ENCODE assay signal across 27 mouse cellular contexts in genomic region chr8:125257660-125258059, GRCm38 (mm10).
A peak's percentile ranks its signal among the peaks of the same experiment; 100 is the strongest.
DNase-seq lines count a peak whose midpoint lies in the region; ATAC-seq and TF ChIP-seq lines count a peak whose summit lies in the region.
"Had no signal": no experiment of that assay in that cellular context is flagged by ENCODE, and none has a peak within 500 bp of the region (broad histone marks: within the 10 kb centered on the region; RNA-seq: fewer than 3 reads in every experiment).

No protein-coding gene starts in this region.

- H3K27ac ChIP-seq in embryonic facial prominence, embryonic 13.5 days = peak overlapping the region; percentile 16; the same call in 1 of the 2 replicates
- no peak overlapping the region for H3K27ac ChIP-seq in embryonic facial prominence, embryonic 10.5 days (replicated peaks)
- H3K27ac ChIP-seq in heart, adult 2 months = no peak overlapping the region
- H3K27ac ChIP-seq in heart, embryonic 10.5 days = peak overlapping the region; percentile 60; the same call in 1 of the 2 replicates
- peak overlapping the region; percentile 24; the same call in 1 of the 2 replicates for H3K27ac ChIP-seq in heart, embryonic 16.5 days (ENCODE audit: low read length)
- H3K27ac ChIP-seq: kidney, embryonic 15.5 days; liver, embryonic 14.5 days; macrophage; midbrain, embryonic 15.5 days; stomach, postnatal 0 days had no signal

- TF ChIP-seq POLR2A in heart, adult 2 months (IDR thresholded peaks at IDR 0.05; ENCODE audit: insufficient read depth, low read depth, low read length) = no peak

- no peaks in the 10 kb centered on the region for H3K9me3 ChIP-seq in embryonic facial prominence, embryonic 13.5 days
- H3K9me3 ChIP-seq in embryonic facial prominence, embryonic 10.5 days = no peaks in the 10 kb centered on the region
- no peaks in the 10 kb centered on the region for H3K9me3 ChIP-seq in heart, embryonic 10.5 days
- no peaks in the 10 kb centered on the region for H3K9me3 ChIP-seq in heart, embryonic 16.5 days (replicated peaks; ENCODE audit: control insufficient read depth, low read length)
- H3K9me3 ChIP-seq: hindbrain, embryonic 15.5 days; kidney, embryonic 15.5 days; midbrain, embryonic 15.5 days had no signal

- no peaks in the 10 kb centered on the region for H3K27me3 ChIP-seq in embryonic facial prominence, embryonic 13.5 days
- no peaks in the 10 kb centered on the region; the same call in 1 of the 2 replicates for H3K27me3 ChIP-seq in embryonic facial prominence, embryonic 10.5 days (replicated peaks; ENCODE audit: low read depth, poor library complexity, severe bottlenecking)
- no peaks in the 10 kb centered on the region for H3K27me3 ChIP-seq in heart, adult 2 months (ENCODE audit: control insufficient read depth, insufficient read depth, low read length)
- H3K27me3 ChIP-seq in heart, embryonic 10.5 days (ENCODE audit: insufficient read depth, poor library complexity, severe bottlenecking) = no peaks in the 10 kb centered on the region
- no peaks in the 10 kb centered on the region for H3K27me3 ChIP-seq in heart, embryonic 16.5 days (ENCODE audit: control insufficient read depth, insufficient read depth, low read length)
- H3K27me3 ChIP-seq: hindbrain, embryonic 15.5 days; kidney, embryonic 15.5 days; midbrain, embryonic 15.5 days; Patski had no signal

- no peaks in the 10 kb centered on the region for H3K79me2 ChIP-seq in heart, adult 2 months (replicated peaks; ENCODE audit: control insufficient read depth, insufficient read depth, low read length)

- no peak for ATAC-seq in embryonic facial prominence, embryonic 13.5 days (ENCODE audit: insufficient number of reproducible peaks, insufficient read depth, low FRiP score, low TSS enrichment, low read depth)
- ATAC-seq in heart, embryonic 16.5 days (replicated peaks; ENCODE audit: extremely low read depth, insufficient read depth, low FRiP score) = no peak
- ATAC-seq: forebrain, embryonic 16.5 days; inflammation-experienced regulatory T-cells, adult 6 months; midbrain, embryonic 15.5 days; Patski had no signal

- no peak for TF ChIP-seq CTCF in heart, adult 2 months (IDR thresholded peaks at IDR 0.05)

- no peak overlapping the region for H3K4me3 ChIP-seq in embryonic facial prominence, embryonic 13.5 days
- H3K4me3 ChIP-seq in embryonic facial prominence, embryonic 10.5 days = no peak overlapping the region
- no peak overlapping the region for H3K4me3 ChIP-seq in heart, adult 2 months
- no peak overlapping the region for H3K4me3 ChIP-seq in heart, embryonic 10.5 days
- H3K4me3 ChIP-seq in heart, embryonic 16.5 days (ENCODE audit: low read length) = no peak overlapping the region
- H3K4me3 ChIP-seq: hindbrain, embryonic 15.5 days; kidney, embryonic 15.5 days; midbrain, embryonic 15.5 days had no signal

- peak; percentile 61; the same call in 1 of the 2 replicates for TF ChIP-seq EP300 in heart, adult 2 months (IDR thresholded peaks at IDR 0.05; ENCODE audit: insufficient read depth, low read depth, low read length)

- no peak for DNase-seq in embryonic facial prominence, embryonic 10.5 days (ENCODE audit: low spot score)
- peak in 1 of 2 experiments; percentile 52 for DNase-seq in heart, adult 2 months
- DNase-seq in heart, postnatal 25 days (ENCODE audit: low spot score) = no peak
- DNase-seq in heart, embryonic 10.5 days (ENCODE audit: low spot score) = no peak
- no peak for DNase-seq in right cerebral cortex, postnatal 10 days (ENCODE audit: low spot score in 2 of 2)
- DNase-seq in layer of hippocampus, postnatal 36 days = no peak
- DNase-seq: adrenal gland, postnatal 14 days; cerebellum, adult 11 months; cerebellum, adult 9-10 months; kidney, adult 11 months; kidney, postnatal 25 days; liver; lung, adult 2 months; lung, postnatal 10 days; spleen, adult 18-20 months; thymus, postnatal 4 days had no signal

- no peak overlapping the region; the same call in 1 of the 2 replicates for H3K4me2 ChIP-seq in embryonic facial prominence, embryonic 13.5 days
- H3K4me2 ChIP-seq in heart, embryonic 16.5 days (ENCODE audit: low read depth, low read length) = no peak overlapping the region
- H3K4me2 ChIP-seq: hindbrain, embryonic 15.5 days; kidney, embryonic 15.5 days; midbrain, embryonic 15.5 days had no signal

- 0 out of 2 replicates have a peak, but pooled peaks cover 3% of the 10 kb centered on the region for H3K36me3 ChIP-seq in embryonic facial prominence, embryonic 13.5 days
- no peaks in the 10 kb centered on the region for H3K36me3 ChIP-seq in embryonic facial prominence, embryonic 10.5 days (replicated peaks)
- no peaks in the 10 kb centered on the region for H3K36me3 ChIP-seq in heart, adult 2 months (ENCODE audit: control insufficient read depth, insufficient read depth, low read length)
- no peaks in the 10 kb centered on the region for H3K36me3 ChIP-seq in heart, embryonic 10.5 days
- H3K36me3 ChIP-seq in heart, embryonic 16.5 days (ENCODE audit: control insufficient read depth, insufficient read depth) = no peaks in the 10 kb centered on the region
- H3K36me3 ChIP-seq: hindbrain, embryonic 15.5 days; kidney, embryonic 15.5 days; midbrain, embryonic 15.5 days had no signal

- H3K9ac ChIP-seq in embryonic facial prominence, embryonic 13.5 days = no peak overlapping the region
- H3K9ac ChIP-seq in heart, adult 2 months (ENCODE audit: low read depth, low read length) = no peak overlapping the region
- H3K9ac ChIP-seq in heart, embryonic 16.5 days (ENCODE audit: low read length) = no peak overlapping the region
- H3K9ac ChIP-seq: hindbrain, embryonic 15.5 days; kidney, embryonic 15.5 days; liver, embryonic 14.5 days; midbrain, embryonic 15.5 days had no signal

- 59% methylated on average over 2 of the region's 2 CpGs for WGBS in embryonic facial prominence, embryonic 13.5 days
- 69% methylated on average over 2 of the region's 2 CpGs for WGBS in embryonic facial prominence, embryonic 10.5 days
- WGBS in heart, adult 2 months = 57% methylated on average over 2 of the region's 2 CpGs
- 36% methylated on average over 2 of the region's 2 CpGs for WGBS in heart, embryonic 10.5 days
- 24% methylated on average over 2 of the region's 2 CpGs for WGBS in heart, embryonic 16.5 days

- H3K4me1 ChIP-seq in embryonic facial prominence, embryonic 13.5 days = peaks cover 55% of the 10 kb centered on the region
- H3K4me1 ChIP-seq in embryonic facial prominence, embryonic 10.5 days = peaks cover 55% of the 10 kb centered on the region
- H3K4me1 ChIP-seq in heart, adult 2 months (ENCODE audit: control insufficient read depth, insufficient read depth, low read length) = peaks cover 6% of the 10 kb centered on the region
- H3K4me1 ChIP-seq in heart, embryonic 10.5 days = peaks cover 67% of the 10 kb centered on the region
- H3K4me1 ChIP-seq in heart, embryonic 16.5 days (ENCODE audit: control insufficient read depth, insufficient read depth, low read length) = peaks cover 28% of the 10 kb centered on the region

- intact Hi-C loops in heart, adult 2 months (cut with DNase I) = no loop called here
- intact Hi-C loops in heart, postnatal 25 days (cut with DNase I) = no loop called here

Comparison
In these comparisons a context has a peak if more than half of its experiments do, and no peak if none do; other contexts are left out.
1. H3K27ac ChIP-seq: peak in embryonic facial prominence, embryonic 13.5 days (single experiment), heart, embryonic 10.5 days (single experiment) and heart, embryonic 16.5 days (single experiment); none in embryonic facial prominence, embryonic 10.5 days (single experiment) and heart, adult 2 months (single experiment).